Mouse (Mus musculus) layer of hippocampus, adult 9-11 months (tissue): ENCODE data around the gene Rngtt.

Experiments
- DNase-seq: peaks from one replicate; pipeline ENCODE4 v3.0.0; 2022

Rngtt gene

GRCm38 (mm10) chr4:33524481-33525141, 214.5 kb downstream of the Rngtt start:
- DNase-seq = peak; percentile 77

GRCm38 (mm10) chr4:33525272-33525671, 215.2 kb downstream of the Rngtt start:
- DNase-seq = no peak

GRCm38 (mm10) chr4:33526092-33526491, 216.0 kb downstream of the Rngtt start:
- no peak for DNase-seq

DNA sequence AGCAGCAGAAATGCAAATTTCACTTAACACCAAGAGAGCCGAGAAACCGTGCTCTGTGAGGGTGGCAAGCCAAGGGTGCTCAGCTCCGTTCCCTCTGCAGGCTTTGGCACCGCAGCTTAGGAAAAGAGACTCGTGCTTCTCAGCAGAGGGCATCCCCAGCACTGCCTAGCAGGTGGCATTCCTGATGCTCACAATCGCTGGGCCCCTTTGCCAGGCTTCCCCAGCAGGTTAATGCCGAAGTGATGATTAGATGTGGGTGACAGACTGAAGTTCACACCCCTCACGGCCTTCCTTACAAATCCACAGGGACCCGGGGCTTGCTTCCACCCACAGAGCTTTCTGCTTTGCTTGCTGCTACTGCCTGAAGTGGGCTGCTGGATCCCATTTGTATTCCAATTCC, 216.6 kb downstream of the Rngtt start:
- peak; percentile 28 for DNase-seq

GRCm38 (mm10) chr4:33532596-33532995, 222.5 kb downstream of the Rngtt start:
- DNase-seq = no peak

GRCm38 (mm10) chr4:33544755-33545576, 234.9 kb downstream of the Rngtt start:
- no peak for DNase-seq

DNA sequence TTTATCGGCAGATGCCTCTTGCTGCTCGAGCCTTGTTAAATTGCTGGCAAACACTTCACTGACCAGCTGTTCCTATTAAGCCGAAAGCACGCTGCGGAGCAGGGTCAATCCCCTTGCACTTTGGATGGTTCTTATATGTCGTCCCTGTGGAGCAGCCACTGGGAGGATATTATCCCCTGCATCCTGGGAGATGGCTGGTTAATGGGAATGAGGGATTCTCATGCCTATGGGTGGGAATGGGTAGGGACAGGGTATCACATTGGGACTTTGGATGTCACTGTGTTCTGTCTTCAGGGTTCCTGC, 235.4 kb downstream of the Rngtt start:
- DNase-seq = no peak

DNA sequence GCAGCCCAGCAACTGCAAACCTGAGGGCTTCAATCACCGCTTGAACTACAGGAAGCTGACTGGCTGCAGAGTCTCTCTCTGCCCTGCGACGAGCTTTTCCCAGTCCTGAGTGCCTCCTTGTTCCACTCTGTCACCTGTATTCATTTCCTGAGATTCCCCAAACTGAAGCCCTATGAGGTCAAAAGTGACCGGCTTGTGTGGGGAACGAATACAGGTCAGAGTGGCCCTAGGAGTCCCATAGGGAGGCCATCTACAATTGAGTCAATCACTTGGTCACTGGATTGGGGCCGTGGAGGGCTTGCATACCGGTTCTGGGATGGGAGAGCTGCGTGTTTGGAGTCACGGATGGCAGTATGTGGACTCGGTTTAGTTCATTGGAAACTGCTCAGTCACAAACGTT, 236.2 kb downstream of the Rngtt start:
- no peak for DNase-seq

- no peak for DNase-seq
Measured at GRCm38 (mm10) chr4:33547315-33547929, 237.3 kb downstream of the Rngtt start.

DNA sequence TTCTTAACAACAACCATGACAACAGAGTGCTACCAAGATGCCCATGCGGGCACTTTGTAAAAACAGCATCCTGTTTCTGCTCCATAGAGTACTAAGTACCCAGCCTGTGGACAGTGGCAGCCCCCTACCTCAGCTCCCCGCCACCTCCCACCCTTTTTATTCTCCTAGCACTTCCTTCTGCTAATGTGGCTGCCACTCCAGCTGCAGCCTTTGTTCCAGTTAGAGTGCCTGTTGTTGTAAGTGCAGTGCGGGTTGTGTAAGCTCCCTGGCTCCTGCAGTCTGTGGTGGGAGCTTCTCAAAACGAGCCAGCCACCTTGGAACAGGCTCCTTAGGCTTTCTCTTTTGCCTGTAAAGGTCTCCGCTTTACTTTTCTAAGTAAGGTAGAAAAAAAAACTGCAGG, 239.5 kb downstream of the Rngtt start:
- DNase-seq = no peak
